Mouse (Mus musculus) C2C12 (cell line): ENCODE results near the gene Kctd21. TPM values are rescaled to one million over a fixed set of nuclear protein-coding genes. Genes with fewer than 3 reads are reported as not detected.

ENCODE experiments used
- H3K27me3 ChIP-seq: one replicate; pipeline ENCODE4 v1.6.1; 2011; ENCODE audit not compliant: control insufficient read depth, insufficient read depth, insufficient read length
- H3K36me3 ChIP-seq: one replicate; pipeline ENCODE4 v1.6.1; 2011; ENCODE audit not compliant: control insufficient read depth, insufficient read depth
- H3K4me3 ChIP-seq: one replicate; pipeline ENCODE4 v1.5.1; 2011; ENCODE audit warnings: mild to moderate bottlenecking, control low read depth; ENCODE audit not compliant: poor library complexity, insufficient read depth, severe bottlenecking
- H3K79me2 ChIP-seq: one replicate; pipeline ENCODE4 v1.6.1; 2011; ENCODE audit not compliant: control insufficient read depth, insufficient read depth
- H3K79me3 ChIP-seq: one replicate; pipeline ENCODE4 v1.6.1; 2011; ENCODE audit warnings: low read depth, control low read depth
- H3ac ChIP-seq: one replicate; pipeline ENCODE3; 2011; ENCODE audit warnings: low read depth; ENCODE audit not compliant: control insufficient read depth, insufficient read length
- CEBPB ChIP-seq: IDR thresholded peaks from one replicate; pipeline ENCODE4 v1.6.1; 2011; ENCODE audit warnings: low read depth, mild to moderate bottlenecking, control low read depth, moderate library complexity
- CTCF ChIP-seq: IDR thresholded peaks from one replicate; pipeline ENCODE4 v1.5.1; 2011; ENCODE audit not compliant: control insufficient read depth, insufficient read depth, insufficient read length
- FOSL1 ChIP-seq: IDR thresholded peaks from one replicate; pipeline ENCODE4 v1.8.0; 2011; ENCODE audit warnings: mild to moderate bottlenecking, low read length; ENCODE audit not compliant: poor library complexity, insufficient read depth, severe bottlenecking
- MAX ChIP-seq: IDR thresholded peaks from one replicate; pipeline ENCODE4 v1.6.1; 2011; ENCODE audit warnings: mild to moderate bottlenecking, control low read depth
- MYOD1 ChIP-seq: IDR thresholded peaks from one replicate; pipeline ENCODE4 v1.6.1; 2011; ENCODE audit warnings: low read depth; ENCODE audit not compliant: control insufficient read depth, insufficient read length
- MYOG ChIP-seq: IDR thresholded peaks from one replicate; pipeline ENCODE4 v1.6.1; 2011; ENCODE audit not compliant: control insufficient read depth, insufficient read length; ENCODE audit errors: extremely low read depth
- USF1 ChIP-seq: IDR thresholded peaks from one replicate; pipeline ENCODE4 v1.6.1; 2011; ENCODE audit warnings: low read depth, mild to moderate bottlenecking, control low read depth, moderate library complexity
- polyA plus RNA-seq: library from polyadenylated mRNA; unstranded; fragments of >200 nt; fragmentation: generic; extraction: Trizol; gene quantifications from one replicate; pipeline ENCODE4 v1.2.1, GENCODE M21; 2012; ENCODE audit warnings: missing spikeins

The Kctd21 gene
- polyA plus RNA-seq, 1 experiment = 0.77 TPM

DNA sequence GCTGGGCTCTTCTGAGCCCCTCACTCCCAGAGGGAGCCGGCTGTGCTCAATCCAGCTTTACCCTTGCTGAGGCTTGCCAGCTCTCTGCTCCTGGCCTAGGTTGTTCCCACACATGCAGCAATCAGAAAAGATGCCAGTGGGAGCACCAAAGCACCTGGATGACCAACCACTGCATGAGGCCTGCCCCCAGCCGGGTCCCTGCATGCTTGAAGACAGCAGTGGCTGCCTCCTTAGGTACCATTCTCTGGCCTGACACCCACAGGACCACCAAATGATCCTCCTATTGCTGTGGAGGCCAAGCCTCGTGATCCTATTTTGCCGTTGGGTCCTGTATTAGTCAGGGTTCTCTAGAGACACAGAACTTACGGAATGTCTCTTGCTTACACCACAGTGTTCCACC lies 18.8 kb downstream of the Kctd21 start:
- H3K36me3 ChIP-seq = no peaks in the 10 kb centered on the region
- H3K79me2 ChIP-seq = no peaks in the 10 kb centered on the region
- TF ChIP-seq MAX (no peak), MYOG (no peak), USF1 (no peak), CTCF (no peak), CEBPB (no peak), FOSL1 (no peak), MYOD1 (no peak)
- no peaks in the 10 kb centered on the region for H3K27me3 ChIP-seq
- H3K4me3 ChIP-seq = no peak overlapping the region
- H3K79me3 ChIP-seq = no peaks in the 10 kb centered on the region
- no peak overlapping the region for H3ac ChIP-seq

DNA sequence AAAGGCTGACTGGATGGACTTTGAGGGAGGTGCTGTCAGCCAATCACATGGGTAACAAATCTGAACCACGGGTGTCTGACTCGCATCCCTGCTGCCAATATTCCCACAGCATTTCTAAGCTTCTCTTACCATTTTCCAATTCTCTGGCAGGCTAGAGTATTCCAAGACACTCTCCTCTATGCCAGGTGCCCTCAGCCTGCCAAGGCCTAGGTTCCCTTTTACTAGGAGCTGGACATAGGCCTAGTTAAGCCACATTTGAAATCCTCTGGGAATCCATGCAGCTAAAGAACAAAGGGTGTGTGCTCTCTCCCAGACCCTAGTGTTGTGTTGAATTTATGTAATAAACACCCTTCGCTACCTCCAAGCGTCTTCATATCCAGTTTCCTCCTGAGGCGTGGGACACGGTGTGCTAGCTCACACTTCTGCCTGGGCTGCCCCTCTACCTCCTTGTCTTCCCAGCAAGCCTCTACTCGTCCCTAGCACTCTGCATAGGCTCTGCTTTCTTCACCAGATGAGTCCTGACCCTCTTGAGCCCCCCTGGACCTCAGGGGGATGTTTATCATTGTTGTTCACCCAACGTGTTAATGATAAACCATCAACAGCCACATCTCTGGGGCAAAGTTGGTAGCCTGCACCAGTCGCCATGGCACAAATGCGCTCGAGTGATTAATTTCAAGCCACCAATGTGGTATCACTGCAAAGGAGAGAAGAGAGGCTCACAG lies 19.8 kb downstream of the Kctd21 start:
- TF ChIP-seq MYOD1 = no peak
- no peak for TF ChIP-seq MAX
- no peak for TF ChIP-seq CTCF
- no peak for TF ChIP-seq CEBPB
- no peak for TF ChIP-seq USF1
- TF ChIP-seq FOSL1 = no peak
- TF ChIP-seq MYOG = no peak
- H3ac ChIP-seq = no peak overlapping the region

DNA sequence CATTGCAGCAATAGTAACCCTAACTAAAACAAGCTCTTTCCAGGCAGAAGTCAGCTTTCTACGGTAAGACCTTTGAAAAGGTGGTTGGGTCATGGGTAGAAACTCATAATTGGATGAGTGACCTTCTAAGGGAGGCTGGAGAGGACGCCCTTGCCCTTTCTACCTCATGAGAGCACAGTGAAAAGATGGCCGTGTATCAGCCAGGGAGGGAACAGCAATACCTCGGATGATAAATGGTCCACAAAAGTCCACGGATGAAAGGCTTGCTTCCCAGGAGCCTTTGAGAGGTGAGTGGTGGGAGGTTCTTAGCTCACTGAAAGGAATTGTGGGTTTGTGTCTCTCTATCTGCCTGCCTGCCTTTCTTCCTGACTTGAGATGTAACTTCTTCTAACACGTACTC lies 21.2 kb downstream of the Kctd21 start:
- Histone ChIP-seq H3K79me2 (no peaks in the 10 kb centered on the region), H3ac (no peak overlapping the region), H3K27me3 (no peaks in the 10 kb centered on the region), H3K4me3 (no peak overlapping the region), H3K36me3 (no peaks in the 10 kb centered on the region), H3K79me3 (no peaks in the 10 kb centered on the region)
- TF ChIP-seq MYOD1 (no peak), USF1 (no peak), FOSL1 (no peak), MAX (no peak)

More for the DNA sequence above, 19.8 kb downstream of the Kctd21 start:
- no peak overlapping the region for H3K4me3 ChIP-seq
- no peaks in the 10 kb centered on the region for H3K79me3 ChIP-seq
- no peaks in the 10 kb centered on the region for H3K36me3 ChIP-seq
- H3K79me2 ChIP-seq = no peaks in the 10 kb centered on the region
- H3K27me3 ChIP-seq = no peaks in the 10 kb centered on the region

DNA sequence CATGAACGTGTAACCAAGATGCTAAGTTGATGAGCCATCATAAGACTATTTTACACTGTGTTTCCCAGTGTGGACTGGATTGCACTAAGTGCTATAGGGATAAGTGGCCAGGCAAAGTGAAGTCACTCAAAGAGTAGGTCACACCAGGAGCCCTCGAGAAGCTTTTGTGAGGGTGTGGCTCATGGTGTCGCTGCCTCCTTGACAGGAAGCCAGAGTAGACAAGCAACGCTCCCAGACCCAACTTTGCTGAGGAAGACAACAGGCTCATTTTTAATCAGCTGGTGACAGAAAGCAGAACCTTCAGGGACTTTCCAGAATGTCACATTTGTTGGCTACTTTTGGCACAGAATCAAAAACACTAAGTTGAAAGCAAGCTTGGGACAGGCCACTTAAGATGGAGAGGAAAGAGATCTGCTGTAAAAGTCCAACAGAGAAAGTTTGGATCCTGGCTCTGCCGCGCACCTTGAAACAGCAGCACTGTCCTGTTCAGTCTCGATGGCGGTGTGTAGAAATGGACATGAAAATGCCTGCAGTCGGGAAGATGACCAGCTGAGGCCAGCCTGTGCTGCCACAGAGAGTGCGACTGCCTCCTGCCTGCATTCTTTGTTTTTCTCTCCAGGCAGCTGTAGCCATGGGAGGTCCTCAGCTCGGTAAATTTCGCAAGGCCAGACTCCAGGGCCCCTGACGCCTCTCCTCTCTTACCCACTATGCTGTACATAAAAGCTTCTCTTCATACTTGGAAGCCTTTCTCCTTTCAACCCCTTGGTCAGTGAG lies 23.1 kb downstream of the Kctd21 start:
- Histone ChIP-seq H3K4me3 (no peak overlapping the region), H3K36me3 (no peaks in the 10 kb centered on the region), H3K79me2 (no peaks in the 10 kb centered on the region), H3K27me3 (no peaks in the 10 kb centered on the region), H3ac (no peak overlapping the region), H3K79me3 (no peaks in the 10 kb centered on the region)
- TF ChIP-seq MAX = no peak
- no peak for TF ChIP-seq USF1
- no peak for TF ChIP-seq FOSL1
- TF ChIP-seq MYOG = no peak
- no peak for TF ChIP-seq CEBPB
- no peak for TF ChIP-seq CTCF
- TF ChIP-seq MYOD1 = no peak

DNA sequence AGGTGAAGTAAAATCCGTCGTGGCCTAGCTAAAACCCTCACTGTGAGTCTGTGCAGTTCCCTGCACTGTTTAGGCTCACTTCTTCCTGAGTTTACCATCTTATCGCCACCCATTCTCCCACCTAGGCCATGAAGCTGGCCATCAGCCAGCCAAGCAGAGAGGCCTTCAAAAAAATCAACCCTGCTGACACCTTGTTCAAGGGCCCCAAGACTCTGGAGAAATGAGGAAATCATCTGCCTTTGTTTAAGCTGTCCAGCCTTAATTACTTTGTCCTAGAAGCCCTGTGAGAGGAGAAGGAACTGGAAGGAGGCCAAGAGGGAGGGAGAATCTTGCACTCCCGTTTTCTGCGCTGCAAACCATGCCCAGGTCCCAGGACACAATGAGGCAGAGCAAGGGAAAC lies 24.1 kb downstream of the Kctd21 start:
- Histone ChIP-seq H3K36me3 (no peaks in the 10 kb centered on the region), H3K79me3 (no peaks in the 10 kb centered on the region), H3ac (no peak overlapping the region), H3K79me2 (no peaks in the 10 kb centered on the region), H3K27me3 (no peaks in the 10 kb centered on the region), H3K4me3 (no peak overlapping the region)
- no peak for TF ChIP-seq CEBPB
- no peak for TF ChIP-seq MYOG
- no peak for TF ChIP-seq MAX
- no peak for TF ChIP-seq CTCF
- TF ChIP-seq MYOD1 = no peak
- TF ChIP-seq USF1 = no peak
- TF ChIP-seq FOSL1 = no peak

DNA sequence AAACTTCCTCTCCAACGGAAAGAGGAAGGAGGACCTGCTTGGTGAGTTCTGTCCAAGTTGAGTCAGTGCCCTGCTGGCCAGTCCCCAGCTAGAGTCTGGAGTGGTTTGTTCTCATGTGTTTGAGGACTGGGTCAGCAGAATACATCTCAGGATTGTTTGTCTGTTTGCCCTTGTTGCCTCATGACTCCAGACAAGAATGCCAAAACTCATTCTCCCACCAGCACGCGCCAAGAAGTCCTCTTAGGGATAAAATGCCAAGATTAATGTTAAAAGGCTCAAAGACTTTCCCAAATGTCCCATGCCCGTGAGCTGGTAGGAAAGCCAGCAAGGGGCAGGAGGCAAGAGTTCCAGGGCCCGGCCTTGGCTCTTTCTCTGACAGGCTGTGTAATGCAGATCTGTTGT lies 24.7 kb downstream of the Kctd21 start:
- no peak for TF ChIP-seq CEBPB
- TF ChIP-seq MAX = no peak
- TF ChIP-seq CTCF = no peak
- Histone ChIP-seq H3K4me3 (no peak overlapping the region), H3ac (no peak overlapping the region)

More for the DNA sequence above, 24.7 kb downstream of the Kctd21 start:
- Histone ChIP-seq H3K36me3 (no peaks in the 10 kb centered on the region), H3K27me3 (no peaks in the 10 kb centered on the region), H3K79me3 (no peaks in the 10 kb centered on the region), H3K79me2 (no peaks in the 10 kb centered on the region)
